Comparison of ENCODE assay signal across 10 mouse cellular contexts in the genomic region with DNA sequence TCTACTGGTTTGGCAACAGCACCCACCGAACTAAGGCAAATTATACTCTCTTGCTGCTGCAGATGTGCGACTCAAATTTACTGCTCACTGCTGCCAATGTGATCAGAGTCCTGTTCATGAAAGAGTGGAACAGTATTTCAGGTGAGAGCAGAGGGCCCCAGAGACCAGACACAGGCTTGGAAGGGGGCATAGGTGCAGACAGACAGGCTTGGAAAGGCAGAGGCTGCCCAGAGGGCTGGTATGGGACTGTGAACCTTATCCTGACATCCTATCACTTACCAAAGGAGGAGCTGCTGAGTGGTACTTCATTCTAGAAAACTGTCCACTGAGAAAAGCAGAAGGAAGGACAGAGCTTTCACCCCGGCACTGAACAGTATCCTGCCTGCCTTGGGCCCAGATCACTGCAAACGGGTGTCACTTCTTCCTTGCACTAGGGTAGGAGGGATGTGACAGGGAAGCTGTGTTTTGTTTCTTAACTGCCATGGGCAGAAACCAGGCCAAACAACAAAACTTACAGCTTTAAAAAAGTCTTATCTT. TPM values are rescaled to one million over a fixed set of nuclear protein-coding genes. Genes with fewer than 3 reads are reported as not detected.
DNase-seq lines count a peak whose midpoint lies in the region; ATAC-seq lines count a peak whose summit lies in the region.
"Had no signal": no experiment of that assay in that cellular context is flagged by ENCODE, and none has a peak within 500 bp of the region (broad histone marks: within the 10 kb centered on the region; RNA-seq: fewer than 3 reads in every experiment).

No protein-coding gene starts in this region.

- H3K4me2 ChIP-seq in kidney, embryonic 15.5 days = no peak overlapping the region

- 56% methylated on average over 4 of the region's 4 CpGs for WGBS in kidney, embryonic 15.5 days

- H3K27me3 ChIP-seq in kidney, embryonic 15.5 days = no peaks in the 10 kb centered on the region

- H3K9me3 ChIP-seq in kidney, embryonic 15.5 days (replicated peaks) = no peaks in the 10 kb centered on the region

- H3K4me3 ChIP-seq in kidney, embryonic 15.5 days (replicated peaks) = no peak overlapping the region
- H3K4me3 ChIP-seq: myocyte had no signal

- no peak overlapping the region for H3K27ac ChIP-seq in kidney, embryonic 15.5 days

- H3K9ac ChIP-seq in kidney, embryonic 15.5 days = no peak overlapping the region

- H3K36me3 ChIP-seq in kidney, embryonic 15.5 days = no peaks in the 10 kb centered on the region

- peak; percentile 7 for DNase-seq in heart, adult 8-10 months (ENCODE audit: low spot score)
- no peak for DNase-seq in heart, postnatal 4 days
- DNase-seq in spleen, postnatal 36 days (ENCODE audit: low spot score in 2 of 2) = peak; percentile 6 to 7
- no peak for DNase-seq in spleen, postnatal 14 days (ENCODE audit: low spot score in 2 of 2)
- DNase-seq in c-Kit-positive CD71-positive TER-119-positive erythroid progenitor cells, embryonic 14.5 days (ENCODE audit: low spot score) = no peak
- DNase-seq in adrenal gland, postnatal 10 days = no peak
- DNase-seq: adrenal gland, postnatal 25 days had no signal

- ATAC-seq in megakaryocyte, adult 5-6 weeks (ENCODE audit: poor library complexity, severe bottlenecking) = peak; percentile 76
- no peak for ATAC-seq in kidney, embryonic 15.5 days (replicated peaks; ENCODE audit: low FRiP score)

- peaks cover 12% of the 10 kb centered on the region for H3K4me1 ChIP-seq in kidney, embryonic 15.5 days

RNA-seq across cellular contexts. Expression of gene Fbxw10, which starts 0.9 kb away (rescaled TPM):
- total RNA-seq in heart, adult 8-10 months (2022) = under 1 TPM; 0.09 to 0.44 (median 0.30) TPM
- under 1 TPM in 1 of 2 experiments, not detected in 1; 0.23 TPM for total RNA-seq in heart, postnatal 4 days (2021)
- total RNA-seq in megakaryocyte, adult 5-6 weeks (2015) = 0.41 and 1.3 TPM in 2 replicates
- 1.7 and 1.8 TPM in 2 replicates for total RNA-seq in megakaryocyte, adult 5-6 weeks (2017)
- 0.35 and 0.46 TPM in 2 replicates for polyA plus RNA-seq in kidney, embryonic 15.5 days (2015; fragmentation: Nextera tagmentation; extraction: Ambion mirVana)
- under 1 TPM; 0.94 to 0.99 TPM for total RNA-seq in adrenal gland, postnatal 10 days (2021)
- polyA plus RNA-seq: myocyte had no signal

RNA-seq across cellular contexts. Expression of gene Trim16, which starts 27.7 kb away (rescaled TPM):
- total RNA-seq in heart, adult 8-10 months (2022) = 10 to 100 TPM in 1 of 4 experiments, 1 to 10 TPM in 3; 6.5 to 10.9 (median 9.0) TPM
- 10 to 100 TPM in 1 of 2 experiments, 1 to 10 TPM in 1; 7.6 to 10.0 TPM for total RNA-seq in heart, postnatal 4 days (2021)
- total RNA-seq in megakaryocyte, adult 5-6 weeks (2015) = 15.4 and 25.5 TPM in 2 replicates
- total RNA-seq in megakaryocyte, adult 5-6 weeks (2017) = 21.4 and 22.8 TPM in 2 replicates
- 14.9 and 16.3 TPM in 2 replicates for polyA plus RNA-seq in kidney, embryonic 15.5 days (2015; fragmentation: Nextera tagmentation; extraction: Ambion mirVana)
- 10 to 100 TPM; 14.9 to 19.1 TPM for total RNA-seq in adrenal gland, postnatal 10 days (2021)

RNA-seq across cellular contexts. Expression of gene Tvp23b, which starts 31.5 kb away (rescaled TPM):
- total RNA-seq in heart, adult 8-10 months (2022) = 10 to 100 TPM; 18.5 to 24.8 (median 21.2) TPM
- total RNA-seq in heart, postnatal 4 days (2021) = 10 to 100 TPM; 18.2 to 22.0 TPM
- total RNA-seq in megakaryocyte, adult 5-6 weeks (2015) = 20.4 and 21.3 TPM in 2 replicates
- total RNA-seq in megakaryocyte, adult 5-6 weeks (2017) = 16.9 and 19.1 TPM in 2 replicates
- polyA plus RNA-seq in kidney, embryonic 15.5 days (2015; fragmentation: Nextera tagmentation; extraction: Ambion mirVana) = 70.3 and 77.3 TPM in 2 replicates
- 10 to 100 TPM; 34.5 to 35.9 TPM for total RNA-seq in adrenal gland, postnatal 10 days (2021)

RNA-seq across cellular contexts. Expression of gene Zfp286, which starts 58.5 kb away (rescaled TPM):
- 1 to 10 TPM in 1 of 4 experiments, under 1 TPM in 3; 0.41 to 1.8 (median 0.72) TPM for total RNA-seq in heart, adult 8-10 months (2022)
- total RNA-seq in heart, postnatal 4 days (2021) = 1 to 10 TPM; 1.9 to 2.1 TPM
- 0.18 and 0.33 TPM in 2 replicates for total RNA-seq in megakaryocyte, adult 5-6 weeks (2015)
- 0.29 and 0.69 TPM in 2 replicates for total RNA-seq in megakaryocyte, adult 5-6 weeks (2017)
- 17.6 and 17.8 TPM in 2 replicates for polyA plus RNA-seq in kidney, embryonic 15.5 days (2015; fragmentation: Nextera tagmentation; extraction: Ambion mirVana)
- total RNA-seq in adrenal gland, postnatal 10 days (2021) = 1 to 10 TPM; 3.4 to 5.2 TPM
- polyA plus RNA-seq: myocyte had no signal

Comparison
In these comparisons a context has a peak if more than half of its experiments do, and no peak if none do; other contexts are left out.
1. DNase-seq: peak in heart, adult 8-10 months (single experiment) and spleen, postnatal 36 days (2 of 2); none in heart, postnatal 4 days (single experiment), spleen, postnatal 14 days (0 of 2), c-Kit-positive CD71-positive TER-119-positive erythroid progenitor cells, embryonic 14.5 days (single experiment) and adrenal gland, postnatal 10 days (single experiment).